Mouse (Mus musculus) myocyte (in vitro differentiated cells): ENCODE data around the gene Shh. TPM values are rescaled to one million over a fixed set of nuclear protein-coding genes. Genes with fewer than 3 reads are reported as not detected.

Source experiments
- H3K27me3 ChIP-seq: one replicate; pipeline ENCODE4 v1.6.1; 2011; ENCODE audit not compliant: control insufficient read depth, insufficient read depth, insufficient read length
- H3K36me3 ChIP-seq: one replicate; pipeline ENCODE4 v1.6.1; 2011; ENCODE audit not compliant: control insufficient read depth, insufficient read depth
- H3K4me2 ChIP-seq: one replicate; pipeline ENCODE4 v1.6.1; 2011; ENCODE audit warnings: low read depth, control low read depth
- H3K4me3 ChIP-seq: one replicate; pipeline ENCODE4 v1.5.1; 2011; ENCODE audit warnings: mild to moderate bottlenecking, control low read depth, moderate library complexity
- H3K79me2 ChIP-seq: one replicate; pipeline ENCODE4 v1.6.1; 2011; ENCODE audit not compliant: control insufficient read depth, insufficient read depth
- H3ac ChIP-seq: one replicate; pipeline ENCODE4 v1.6.1; 2011; ENCODE audit not compliant: control insufficient read depth, insufficient read length
- CEBPB ChIP-seq: IDR thresholded peaks from 2 replicates; pipeline ENCODE4 v1.6.1; 2011; ENCODE audit warnings: mild to moderate bottlenecking, moderate library complexity; ENCODE audit not compliant: poor library complexity, insufficient read depth, severe bottlenecking
- E2F4 ChIP-seq: IDR thresholded peaks from one replicate; pipeline ENCODE4 v1.6.1; 2011; ENCODE audit warnings: mild to moderate bottlenecking, control low read depth, moderate library complexity; ENCODE audit not compliant: insufficient read depth
- MAX ChIP-seq: IDR thresholded peaks from one replicate; pipeline ENCODE4 v1.6.1; 2011; ENCODE audit warnings: low read depth, mild to moderate bottlenecking, control low read depth
- MYOD1 ChIP-seq, 3 experiments: IDR thresholded peaks; one replicate each; pipeline ENCODE4 v1.6.1; 2011; ENCODE audit warnings: control low read depth in 2 of 3, low read depth in 2 of 3, mild to moderate bottlenecking in 2 of 3, moderate library complexity in 1 of 3; ENCODE audit not compliant: insufficient read length in 2 of 3, control insufficient read depth in 1 of 3
- MYOG ChIP-seq, 3 experiments: IDR thresholded peaks; one replicate each; pipeline ENCODE4 v1.6.1; 2011; ENCODE audit warnings: control low read depth in 2 of 3, low read depth in 2 of 3, mild to moderate bottlenecking in 2 of 3; ENCODE audit not compliant: insufficient read length in 2 of 3, control insufficient read depth in 1 of 3, insufficient read depth in 1 of 3
- POLR2A ChIP-seq: IDR thresholded peaks from one replicate; pipeline ENCODE4 v1.6.1; 2011; ENCODE audit warnings: low read depth, mild to moderate bottlenecking, control low read depth, moderate library complexity; ENCODE audit not compliant: insufficient read length
- POLR2AphosphoS2 ChIP-seq: IDR thresholded peaks from one replicate; pipeline ENCODE4 v1.6.1; 2011; ENCODE audit warnings: low read depth, control low read depth; ENCODE audit not compliant: insufficient read length
- REST ChIP-seq: IDR thresholded peaks from one replicate; pipeline ENCODE4 v1.6.1; 2011; ENCODE audit warnings: mild to moderate bottlenecking, control low read depth, moderate library complexity; ENCODE audit not compliant: insufficient read depth, insufficient read length
- SRF ChIP-seq: IDR thresholded peaks from one replicate; pipeline ENCODE4 v1.6.1; 2011; ENCODE audit warnings: low read depth; ENCODE audit not compliant: control insufficient read depth, insufficient read length
- TCF12 ChIP-seq: IDR thresholded peaks from one replicate; pipeline ENCODE4 v1.6.1; 2011; ENCODE audit warnings: mild to moderate bottlenecking, control low read depth; ENCODE audit not compliant: poor library complexity, insufficient read depth, severe bottlenecking
- TCF3 ChIP-seq: IDR thresholded peaks from one replicate; pipeline ENCODE4 v1.6.1; 2011; ENCODE audit warnings: low read depth, control low read depth; ENCODE audit not compliant: insufficient read length
- USF1 ChIP-seq: IDR thresholded peaks from one replicate; pipeline ENCODE4 v1.6.1; 2011; ENCODE audit warnings: low read depth, mild to moderate bottlenecking, control low read depth, moderate library complexity
- polyA plus RNA-seq: library from polyadenylated mRNA; unstranded; fragments of >200 nt; fragmentation: generic; extraction: Trizol; gene quantifications from one replicate; pipeline ENCODE4 v1.2.1, GENCODE M21; 2012; ENCODE audit warnings: missing spikeins

The Shh gene
- polyA plus RNA-seq, 1 experiment: not detected

- no peaks in the 10 kb centered on the region for H3K79me2 ChIP-seq
- no peak for TF ChIP-seq SRF
- TF ChIP-seq MAX: no peak
- no peak for TF ChIP-seq POLR2AphosphoS2
- no peak for TF ChIP-seq CEBPB
- TF ChIP-seq POLR2A: no peak
- TF ChIP-seq MYOD1 (IDR thresholded peaks at IDR 0.05; ENCODE audit: control insufficient read depth in 1 of 3, insufficient read length in 2 of 3, low read depth in 2 of 3): no peak
- TF ChIP-seq REST: no peak
- no peak for TF ChIP-seq USF1
- TF ChIP-seq TCF3: no peak
- TF ChIP-seq TCF12: no peak
- TF ChIP-seq MYOG (IDR thresholded peaks at IDR 0.05; ENCODE audit: control insufficient read depth in 1 of 3, insufficient read depth in 1 of 3, insufficient read length in 2 of 3, low read depth in 2 of 3): no peak
- no peaks in the 10 kb centered on the region for H3K27me3 ChIP-seq
- H3K4me3 ChIP-seq: no peak overlapping the region
- H3K4me2 ChIP-seq: no peak overlapping the region
- H3K36me3 ChIP-seq: no peaks in the 10 kb centered on the region
- H3ac ChIP-seq: no peak overlapping the region
These were observed 6.5 kb upstream of the Shh start for GRCm38 (mm10) chr5:28473556-28473955.

- Histone ChIP-seq H3ac (no peak overlapping the region), H3K4me3 (no peak overlapping the region), H3K4me2 (no peak overlapping the region), H3K79me2 (no peaks in the 10 kb centered on the region), H3K36me3 (no peaks in the 10 kb centered on the region), H3K27me3 (peaks cover 32% of the 10 kb centered on the region)
- no peak for TF ChIP-seq MAX
- no peak for TF ChIP-seq SRF
- no peak for TF ChIP-seq MYOG (IDR thresholded peaks at IDR 0.05; ENCODE audit: control insufficient read depth in 1 of 3, insufficient read depth in 1 of 3, insufficient read length in 2 of 3, low read depth in 2 of 3)
- no peak for TF ChIP-seq MYOD1 (IDR thresholded peaks at IDR 0.05; ENCODE audit: control insufficient read depth in 1 of 3, insufficient read length in 2 of 3, low read depth in 2 of 3)
- TF ChIP-seq CEBPB: no peak
These were observed 2.6 kb upstream of the Shh start for GRCm38 (mm10) chr5:28469525-28470202.

GRCm38 (mm10) chr5:28466351-28466750 is 705 bp downstream of the Shh start:
- Histone ChIP-seq H3K4me3 (no peak overlapping the region), H3K27me3 (peaks cover 63% of the 10 kb centered on the region), H3K4me2 (no peak overlapping the region), H3K36me3 (no peaks in the 10 kb centered on the region), H3ac (no peak overlapping the region), H3K79me2 (no peaks in the 10 kb centered on the region)
- TF ChIP-seq MYOG (IDR thresholded peaks at IDR 0.05; ENCODE audit: control insufficient read depth in 1 of 3, insufficient read depth in 1 of 3, insufficient read length in 2 of 3, low read depth in 2 of 3) (no peak), TCF3 (no peak), USF1 (no peak), MAX (no peak), E2F4 (no peak), CEBPB (no peak), POLR2AphosphoS2 (no peak), TCF12 (no peak), POLR2A (no peak), MYOD1 (IDR thresholded peaks at IDR 0.05; ENCODE audit: control insufficient read depth in 1 of 3, insufficient read length in 2 of 3, low read depth in 2 of 3) (no peak), REST (no peak), SRF (no peak)

GRCm38 (mm10) chr5:28465526-28465925 is 1.5 kb downstream of the Shh start:
- H3K27me3 ChIP-seq: peaks cover 71% of the 10 kb centered on the region
- H3K79me2 ChIP-seq: no peaks in the 10 kb centered on the region
- H3K4me3 ChIP-seq: no peak overlapping the region
- no peak overlapping the region for H3ac ChIP-seq
- TF ChIP-seq POLR2AphosphoS2 (no peak), E2F4 (no peak), USF1 (no peak)
- H3K36me3 ChIP-seq: no peaks in the 10 kb centered on the region
- H3K4me2 ChIP-seq: no peak overlapping the region

- TF ChIP-seq SRF: no peak
- TF ChIP-seq MAX: no peak
- TF ChIP-seq POLR2A: no peak
- no peak for TF ChIP-seq USF1
- TF ChIP-seq POLR2AphosphoS2: no peak
- TF ChIP-seq CEBPB: no peak
- no peak for TF ChIP-seq TCF12
- TF ChIP-seq E2F4: no peak
- no peak for TF ChIP-seq MYOG (IDR thresholded peaks at IDR 0.05; ENCODE audit: control insufficient read depth in 1 of 3, insufficient read depth in 1 of 3, insufficient read length in 2 of 3, low read depth in 2 of 3)
- TF ChIP-seq TCF3: no peak
- TF ChIP-seq REST: no peak
- TF ChIP-seq MYOD1 (IDR thresholded peaks at IDR 0.05; ENCODE audit: control insufficient read depth in 1 of 3, insufficient read length in 2 of 3, low read depth in 2 of 3): no peak
- Histone ChIP-seq H3K36me3 (no peaks in the 10 kb centered on the region), H3K27me3 (peaks cover 76% of the 10 kb centered on the region), H3K79me2 (no peaks in the 10 kb centered on the region), H3K4me3 (no peak overlapping the region), H3K4me2 (no peak overlapping the region), H3ac (no peak overlapping the region)
These were observed 2.0 kb downstream of the Shh start for GRCm38 (mm10) chr5:28465099-28465406.
